Mouse (Mus musculus) kidney, adult 8-10 months (tissue): ENCODE results near the gene Fbn1.

Experiments used
- DNase-seq, 2 experiments: peaks; one replicate each; pipeline ENCODE4 v3.0.0; 2022

The Fbn1 gene

GRCm38 (mm10) chr2:125507893-125508292 is at the start of gene Fbn1:
Fbn1 (minus strand) TSS chr2:125507993.
- no peak for DNase-seq

GRCm38 (mm10) chr2:125555830-125556229 is 48.0 kb upstream of the Fbn1 start:
- no peak for DNase-seq

GRCm38 (mm10) chr2:125548806-125549578 is 41.2 kb upstream of the Fbn1 start:
- no peak for DNase-seq

- DNase-seq = no peak
Observed at GRCm38 (mm10) chr2:125544986-125545385, 37.2 kb upstream of the Fbn1 start.

GRCm38 (mm10) chr2:125543646-125544045 is 35.9 kb upstream of the Fbn1 start:
- no peak for DNase-seq

- no peak for DNase-seq
Observed at GRCm38 (mm10) chr2:125541451-125541850, 33.7 kb upstream of the Fbn1 start.

- DNase-seq = no peak
Observed at GRCm38 (mm10) chr2:125540579-125540978, 32.8 kb upstream of the Fbn1 start.

- no peak for DNase-seq
Observed at GRCm38 (mm10) chr2:125539640-125540039, 31.8 kb upstream of the Fbn1 start.

GRCm38 (mm10) chr2:125530665-125531064 is 22.9 kb upstream of the Fbn1 start:
- DNase-seq = no peak

- DNase-seq = no peak
Observed at GRCm38 (mm10) chr2:125526566-125526965, 18.8 kb upstream of the Fbn1 start.

- DNase-seq = no peak
Observed at GRCm38 (mm10) chr2:125525484-125525883, 17.7 kb upstream of the Fbn1 start.

GRCm38 (mm10) chr2:125516594-125516993 is 8.8 kb upstream of the Fbn1 start:
- DNase-seq = peak; percentile 23 to 30

- no peak for DNase-seq
Observed at GRCm38 (mm10) chr2:125515291-125516057, 7.7 kb upstream of the Fbn1 start.

- DNase-seq = no peak
Observed at GRCm38 (mm10) chr2:125514391-125514790, 6.6 kb upstream of the Fbn1 start.

- DNase-seq = no peak
Observed at GRCm38 (mm10) chr2:125512544-125512943, 4.8 kb upstream of the Fbn1 start.

- DNase-seq = no peak
Observed at GRCm38 (mm10) chr2:125511898-125512297, 4.1 kb upstream of the Fbn1 start.

GRCm38 (mm10) chr2:125510752-125511151 is 3.0 kb upstream of the Fbn1 start:
- DNase-seq = no peak

GRCm38 (mm10) chr2:125508381-125508780 is 588 bp upstream of the Fbn1 start:
- no peak for DNase-seq

GRCm38 (mm10) chr2:125506316-125507054 is 1.3 kb downstream of the Fbn1 start:
- DNase-seq = peak; percentile 6 to 9

GRCm38 (mm10) chr2:125505746-125506315 is 2.0 kb downstream of the Fbn1 start:
- no peak for DNase-seq

GRCm38 (mm10) chr2:125505006-125505745 is 2.6 kb downstream of the Fbn1 start, which contains the start of gene Gm9913:
Gm9913 (plus strand) TSS chr2:125505089.
- DNase-seq = no peak

- no peak for DNase-seq
Observed at GRCm38 (mm10) chr2:125501526-125501925, 6.3 kb downstream of the Fbn1 start.
